Mouse (Mus musculus): Measurements from ENCODE around the gene Kremen2.

DNA sequence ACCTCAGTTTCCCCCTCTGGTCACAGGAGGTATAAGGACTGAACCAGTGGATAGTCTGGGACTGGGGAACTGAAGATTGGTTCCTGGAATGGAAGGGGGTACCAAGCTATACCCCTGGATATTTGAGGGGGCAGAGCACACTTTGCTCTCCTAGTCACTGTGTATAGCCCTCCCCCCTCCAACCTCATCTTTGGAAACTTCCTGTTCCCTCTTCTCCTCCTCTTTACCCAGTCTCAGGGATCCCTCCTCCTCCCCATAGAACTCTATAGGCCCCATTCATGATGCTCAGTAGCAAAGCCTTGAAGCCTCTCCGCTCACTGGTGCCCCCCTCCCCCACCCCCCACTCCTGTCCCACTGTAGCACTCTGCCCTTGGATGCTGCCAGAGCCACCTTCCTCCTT lies 26.2 kb downstream of the Kremen2 start:
- no peak for TF ChIP-seq CTCF (IDR thresholded peaks at IDR 0.05; ENCODE audit: low read depth, low read length)
- no peak for TF ChIP-seq POLR2A (IDR thresholded peaks at IDR 0.05; ENCODE audit: extremely low read depth, insufficient read depth, low read length)

Measured in liver, adult 2 months (tissue).